Mouse (Mus musculus): ENCODE results near the gene Sertm1.

- no peak for TF ChIP-seq CTCF (IDR thresholded peaks at IDR 0.05; ENCODE audit: extremely low read depth, insufficient read depth, insufficient read length, insufficient replicate concordance)
- no peak for TF ChIP-seq POLR2A (IDR thresholded peaks at IDR 0.05; ENCODE audit: low read depth, low read length)
Measured at GRCm38 (mm10) chr3:54943067-54943810, 27.6 kb upstream of the Sertm1 start.
